Mouse (Mus musculus): ENCODE measurements at regions not wholly inside any gene's neighbourhood (a gene's known extent, or its start where the extent isn't known, plus 50 kb on each side); places are given as distances from the start of the nearest gene placed in this dataset.

GRCm38 (mm10) chr6:133904501-133904900, 50.9 kb upstream of the Kap start:
- DNase-seq: no peak

- DNase-seq: no peak
Observed at GRCm38 (mm10) chr6:133934667-133935066, 81.1 kb upstream of the Kap start.

- no peak for DNase-seq
Observed at GRCm38 (mm10) chr6:133935671-133936070, 82.1 kb upstream of the Kap start.

GRCm38 (mm10) chr6:133959902-133960634, 75.4 kb upstream of the Etv6 start:
- DNase-seq: peak; percentile 12

GRCm38 (mm10) chr6:133960713-133961112, 74.8 kb upstream of the Etv6 start:
- peak; percentile 51 for DNase-seq

GRCm38 (mm10) chr6:133962641-133963040, 72.9 kb upstream of the Etv6 start:
- no peak for DNase-seq

GRCm38 (mm10) chr6:133963264-133963663, 72.2 kb upstream of the Etv6 start:
- no peak for DNase-seq

GRCm38 (mm10) chr6:133967286-133967685, 68.2 kb upstream of the Etv6 start:
- DNase-seq: no peak

GRCm38 (mm10) chr6:133972054-133972705, 63.3 kb upstream of the Etv6 start:
- no peak for DNase-seq

GRCm38 (mm10) chr6:133973205-133973838, 62.2 kb upstream of the Etv6 start:
- no peak for DNase-seq

- no peak for DNase-seq
Observed at GRCm38 (mm10) chr6:133975951-133976350, 59.5 kb upstream of the Etv6 start.

GRCm38 (mm10) chr6:133976854-133977253, 58.6 kb upstream of the Etv6 start:
- DNase-seq: no peak

- DNase-seq: no peak
Observed at GRCm38 (mm10) chr6:133983804-133984514, 51.5 kb upstream of the Etv6 start.

- no peak for DNase-seq
Observed at GRCm38 (mm10) chr6:133984666-133985355, 50.7 kb upstream of the Etv6 start.
